Mouse (Mus musculus) heart, postnatal 4 days (tissue): ENCODE results near the gene Stab1. TPM values are rescaled to one million over a fixed set of nuclear protein-coding genes. Genes with fewer than 3 reads are reported as not detected.

ENCODE experiments used
- DNase-seq: peaks from one replicate; pipeline ENCODE4 v3.0.0; 2021
- total RNA-seq, 2 experiments: library from RNA; stranded (reverse); gene quantifications; 2 replicates each; pipeline ENCODE4 v1.2.3; 2021

Stab1 gene
- total RNA-seq, 2 experiments from 2014 or later = 77.1 to 84.3 TPM

- peak; percentile 61 for DNase-seq
Measured at GRCm38 (mm10) chr14:31165010-31165409, 3.4 kb downstream of the Stab1 start.

GRCm38 (mm10) chr14:31164067-31164466 lies 4.4 kb downstream of the Stab1 start:
- peak; percentile 43 for DNase-seq

GRCm38 (mm10) chr14:31161638-31162037 lies 6.8 kb downstream of the Stab1 start:
- DNase-seq = no peak

GRCm38 (mm10) chr14:31161191-31161590 lies 7.2 kb downstream of the Stab1 start:
- DNase-seq = no peak

- no peak for DNase-seq
Measured at GRCm38 (mm10) chr14:31160196-31161150, 8.0 kb downstream of the Stab1 start.

GRCm38 (mm10) chr14:31145694-31146093 lies 22.7 kb downstream of the Stab1 start:
- DNase-seq = no peak

GRCm38 (mm10) chr14:31141011-31141410 lies 27.4 kb downstream of the Stab1 start:
- DNase-seq = no peak

- no peak for DNase-seq
Measured at GRCm38 (mm10) chr14:31140141-31140540, 28.3 kb downstream of the Stab1 start.

GRCm38 (mm10) chr14:31139666-31140065 lies 28.8 kb downstream of the Stab1 start:
- no peak for DNase-seq

- DNase-seq = no peak
Measured at GRCm38 (mm10) chr14:31138897-31139429, 29.5 kb downstream of the Stab1 start.

- DNase-seq = no peak
Measured at GRCm38 (mm10) chr14:31138219-31138896, 30.1 kb downstream of the Stab1 start.

GRCm38 (mm10) chr14:31137791-31138190 lies 30.6 kb downstream of the Stab1 start:
- no peak for DNase-seq

- no peak for DNase-seq
Measured at GRCm38 (mm10) chr14:31137281-31137595, 31.2 kb downstream of the Stab1 start.

- DNase-seq = no peak
Measured at GRCm38 (mm10) chr14:31136411-31137280, 31.8 kb downstream of the Stab1 start.

- no peak for DNase-seq
Measured at GRCm38 (mm10) chr14:31135495-31136410, 32.7 kb downstream of the Stab1 start.

GRCm38 (mm10) chr14:31134015-31135000 lies 34.1 kb downstream of the Stab1 start:
- no peak for DNase-seq

GRCm38 (mm10) chr14:31133023-31133665 lies 35.3 kb downstream of the Stab1 start:
- DNase-seq = peak; percentile 10

GRCm38 (mm10) chr14:31132491-31132975 lies 35.9 kb downstream of the Stab1 start:
- DNase-seq = peak; percentile 5

- DNase-seq = peak; percentile 61
Measured at GRCm38 (mm10) chr14:31132031-31132430, 36.4 kb downstream of the Stab1 start.
